Mouse (Mus musculus) cerebellum, postnatal 4 days (tissue): ENCODE data around the gene Atl2.

Experiments
- DNase-seq, 2 experiments: peaks; one replicate each; pipeline ENCODE4 v3.0.0; 2022; ENCODE audit warnings: low spot score in 2 of 2, mixed read lengths in 1 of 2

Atl2 gene

DNA sequence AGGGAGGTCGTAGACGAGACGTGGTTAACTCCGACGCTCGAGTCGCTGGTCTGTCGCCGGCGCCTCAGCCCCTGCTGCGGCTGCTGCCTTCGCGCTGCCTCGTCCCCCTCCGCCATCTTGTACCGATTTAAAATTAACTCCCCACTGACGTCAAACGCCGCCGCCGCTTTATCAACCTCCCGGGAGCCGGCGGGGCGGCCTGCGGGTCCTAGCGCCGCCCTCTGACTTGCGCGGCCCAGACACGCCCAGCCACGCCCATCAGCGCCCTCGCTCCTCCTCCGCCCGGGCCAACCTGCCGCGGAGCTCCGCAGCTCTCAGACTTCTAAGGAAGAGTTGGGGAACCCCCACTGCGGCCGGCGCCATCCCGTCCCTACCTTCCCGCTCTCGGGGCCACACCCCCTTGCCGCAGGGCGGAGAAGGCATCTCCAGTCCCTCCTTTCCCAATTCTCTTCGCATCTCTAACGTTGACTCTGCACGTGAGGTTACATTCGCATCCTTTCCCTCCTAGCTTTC is at the start of gene Atl2:
Gene Atl2 (minus strand): TSS at position 213 of the 513 bp plus-strand sequence.
- DNase-seq: peak; percentile 82 to 88

DNA sequence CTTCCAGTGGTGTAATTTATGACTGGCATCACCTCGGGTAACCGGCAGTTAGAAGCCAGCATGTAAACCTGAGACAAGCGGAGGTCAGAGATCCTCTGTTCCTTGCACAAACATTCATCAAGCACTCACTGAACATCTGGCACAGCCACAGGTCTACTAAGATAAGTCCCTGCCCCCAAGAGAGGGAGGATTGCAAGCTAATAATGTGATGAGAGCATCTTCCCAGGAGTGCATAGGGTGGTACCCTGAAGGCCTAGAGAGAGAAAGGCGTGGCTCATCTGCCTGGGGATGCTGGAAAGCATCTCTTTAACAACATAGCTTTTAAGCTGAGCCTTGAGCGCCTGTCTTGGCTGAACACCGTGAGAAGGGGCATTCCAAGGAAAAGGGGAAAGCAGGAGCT is 48.9 kb upstream of the Atl2 start:
- DNase-seq: no peak

DNA sequence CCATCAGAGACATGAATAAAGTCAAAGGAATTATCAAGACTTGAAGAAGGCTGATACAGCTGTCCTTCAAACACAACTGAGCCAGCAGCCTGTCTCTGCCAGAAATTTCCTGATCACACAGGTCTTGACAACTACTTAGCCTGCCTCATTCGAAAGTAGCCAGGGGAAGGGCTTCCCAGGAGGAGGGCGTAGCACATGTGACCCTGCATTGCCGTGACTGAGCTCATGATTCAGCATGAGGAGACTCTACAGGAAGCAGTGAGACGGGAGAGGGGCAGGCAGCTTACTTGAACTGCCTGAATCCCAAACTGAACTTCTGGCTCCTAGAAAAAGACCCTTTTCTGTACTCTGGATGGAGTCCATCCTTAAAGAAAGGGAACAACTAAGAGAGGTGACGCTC is 46.5 kb upstream of the Atl2 start:
- DNase-seq: no peak

DNA sequence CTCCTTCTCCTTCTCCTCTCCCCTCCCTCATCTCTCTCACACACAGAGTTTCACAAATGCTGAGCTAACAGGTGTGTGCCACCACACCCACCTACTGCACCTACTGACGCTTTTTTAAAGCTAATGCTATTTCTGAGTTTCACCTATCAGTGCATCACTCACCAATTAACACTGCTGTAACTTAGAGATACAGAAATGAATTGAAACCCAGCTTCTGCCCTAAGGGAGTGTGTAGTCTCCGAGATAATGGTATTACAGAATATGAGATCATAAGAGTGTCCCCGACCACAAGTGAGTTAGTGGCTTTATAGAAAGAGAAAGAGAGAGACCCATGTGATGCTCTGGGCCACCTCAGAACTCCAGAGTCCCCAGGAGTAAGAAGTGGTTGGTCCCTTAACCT is 43.2 kb upstream of the Atl2 start:
- DNase-seq: no peak

DNA sequence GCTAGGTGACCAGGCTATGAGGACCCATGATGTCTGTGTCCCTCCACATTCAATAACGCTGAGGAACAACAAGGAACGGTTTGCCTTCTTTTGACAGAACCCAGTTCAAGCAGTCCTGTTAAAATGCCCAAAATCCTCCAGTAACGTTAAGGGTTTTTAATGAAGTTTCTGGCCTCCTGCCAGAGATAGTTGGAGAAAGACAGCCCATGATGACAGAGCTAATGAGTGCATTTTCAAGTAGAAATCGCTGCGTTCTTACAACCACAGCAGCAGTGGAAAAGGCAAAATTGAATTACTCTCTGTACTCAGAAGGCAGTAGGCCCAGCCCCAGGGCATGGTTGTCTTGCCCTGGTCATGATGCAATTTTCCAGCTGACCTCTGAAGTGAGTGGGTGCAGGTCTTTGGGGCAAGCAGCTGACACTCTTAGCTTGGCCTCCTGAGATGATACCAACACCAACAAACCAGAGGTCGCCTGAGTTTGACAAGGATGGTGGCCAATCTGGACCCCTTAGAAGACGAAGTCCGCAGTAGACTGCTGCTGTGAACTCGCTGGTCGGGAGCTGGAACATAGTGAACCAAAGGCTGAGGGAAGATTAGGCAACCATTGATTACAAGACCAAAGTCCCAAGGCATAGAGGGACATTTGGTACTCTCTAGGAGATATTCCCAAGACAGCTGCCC is 42.1 kb upstream of the Atl2 start:
- no peak for DNase-seq

DNA sequence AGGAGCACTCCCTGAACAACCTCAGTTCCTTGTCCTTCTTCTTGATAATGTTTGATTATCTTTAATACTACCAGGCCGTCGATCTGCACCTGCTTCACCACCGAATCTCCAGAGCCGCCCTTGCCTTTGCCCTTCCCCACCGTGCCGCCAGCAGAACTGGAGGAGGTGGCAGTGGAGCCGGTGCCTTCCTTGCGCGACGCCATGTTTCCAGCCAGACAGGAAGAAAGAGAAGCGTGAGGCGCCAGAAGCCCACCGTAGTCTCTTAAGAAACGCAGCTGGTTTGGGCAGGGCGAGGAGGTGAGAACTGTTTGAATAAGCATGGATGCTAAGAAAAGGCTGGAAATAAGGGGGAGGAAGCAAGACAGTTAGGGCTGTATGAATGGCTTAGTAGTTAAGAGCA is 38.4 kb upstream of the Atl2 start:
- no peak for DNase-seq

DNA sequence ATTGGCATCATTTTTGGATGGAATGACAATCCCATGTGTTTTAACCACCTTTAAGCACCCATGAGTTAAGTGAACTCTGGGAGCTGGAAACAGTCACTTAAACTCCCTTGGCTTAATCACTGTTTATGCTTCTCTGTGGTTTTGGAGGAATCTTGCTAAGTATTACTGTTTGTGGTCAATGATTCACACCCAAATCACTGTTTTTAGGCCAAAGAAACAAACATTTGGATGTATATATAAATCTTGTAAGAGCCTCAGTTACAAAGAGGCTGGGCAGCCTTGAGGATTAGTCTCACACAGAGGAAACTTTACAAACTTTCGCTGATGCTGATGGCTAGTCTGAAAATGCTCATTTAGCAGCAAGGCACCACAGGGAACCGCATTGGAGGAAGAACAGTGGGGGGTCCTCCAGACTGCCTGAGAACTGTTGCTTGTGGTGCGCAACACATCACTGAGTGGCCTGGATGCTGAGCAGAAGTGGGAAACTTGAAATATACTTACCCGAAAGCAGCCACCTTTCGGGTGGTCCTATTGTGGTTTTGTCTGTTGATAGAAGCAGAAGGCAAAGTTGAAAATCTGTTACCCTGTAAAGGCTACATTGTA is 36.9 kb upstream of the Atl2 start:
- DNase-seq: no peak

DNA sequence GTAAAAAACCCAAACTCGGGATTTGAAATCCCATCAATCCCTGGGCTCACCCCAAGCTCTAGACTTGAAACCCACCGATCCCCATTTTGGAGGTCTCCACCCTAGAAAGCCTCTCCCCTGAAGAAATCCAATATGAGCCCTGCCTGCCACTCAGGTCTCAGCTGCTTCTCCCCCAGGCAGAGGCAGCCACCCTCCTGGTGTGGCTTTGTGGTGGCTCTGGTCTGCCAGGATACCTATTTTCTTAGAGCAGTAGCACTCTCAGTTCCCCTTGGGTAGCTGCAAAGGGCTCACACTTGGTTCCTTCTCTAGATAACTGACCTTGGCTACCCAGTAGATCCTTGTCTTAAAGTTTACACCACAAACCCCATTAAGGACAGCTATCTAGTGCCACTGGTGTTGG is 31.2 kb upstream of the Atl2 start:
- no peak for DNase-seq

DNA sequence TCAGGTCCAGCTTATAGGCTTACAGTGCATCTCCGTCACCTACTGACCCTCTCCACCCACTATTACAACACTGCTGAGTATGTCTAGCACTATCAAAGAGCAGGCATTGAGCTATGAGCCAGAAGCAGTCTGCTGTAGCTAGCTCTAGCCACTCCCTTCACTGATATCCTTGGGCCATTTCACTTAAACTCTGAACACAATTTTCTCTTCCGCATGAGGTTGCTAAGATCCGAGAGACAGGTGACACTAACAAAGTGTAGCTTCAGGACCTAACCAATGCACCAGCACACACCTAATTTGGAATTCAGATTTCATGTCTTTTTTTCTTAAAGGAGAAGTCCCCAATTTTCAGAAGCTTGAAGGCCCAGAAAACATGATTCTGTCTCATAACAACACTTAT is 30.6 kb upstream of the Atl2 start:
- DNase-seq: no peak

DNA sequence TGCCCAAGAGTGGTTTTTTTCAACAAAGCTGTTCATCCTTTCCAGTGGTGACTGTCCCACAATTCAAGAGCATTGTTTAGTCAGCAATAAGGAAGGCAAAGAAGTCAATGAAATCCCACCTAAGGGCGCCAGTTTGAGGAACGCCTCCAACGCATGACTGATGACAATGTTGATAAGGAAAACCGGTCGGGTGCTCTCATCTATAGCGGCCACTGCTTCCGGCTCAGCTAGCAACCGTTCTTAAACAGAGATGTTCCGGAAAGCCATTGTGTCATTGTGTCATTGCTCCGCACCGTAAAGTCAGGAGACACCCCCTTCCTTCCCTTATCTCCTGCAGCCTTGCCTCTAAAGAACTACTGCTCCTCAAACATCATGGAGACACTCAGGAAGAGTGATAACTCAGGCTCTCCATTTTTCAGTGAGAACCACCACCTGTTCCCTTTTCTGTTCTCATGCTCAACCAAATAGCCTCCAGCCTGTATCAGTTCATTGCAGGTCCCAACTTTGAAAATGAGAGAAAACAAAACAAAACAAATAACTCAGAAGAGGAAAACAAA is 30.0 kb upstream of the Atl2 start:
- DNase-seq: no peak

DNA sequence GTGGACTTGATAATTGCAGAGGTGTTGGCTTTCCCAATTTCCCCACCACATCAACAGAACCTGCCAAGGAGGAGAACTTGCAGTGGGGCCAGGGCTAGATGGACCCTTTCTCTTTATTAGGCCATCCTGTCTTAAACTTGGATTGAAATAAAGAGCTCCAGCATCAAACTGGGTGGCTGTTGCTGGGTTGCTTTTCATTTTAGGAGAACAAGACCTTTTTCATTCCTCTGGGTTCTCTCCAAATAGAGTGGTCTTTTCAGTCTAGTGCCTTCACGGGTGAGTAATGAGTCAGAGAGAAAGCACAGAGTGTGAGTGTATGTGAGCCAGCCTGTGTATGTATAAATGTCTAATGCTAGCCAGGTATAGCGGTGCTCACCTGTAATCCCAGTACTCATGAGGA is 24.4 kb upstream of the Atl2 start:
- DNase-seq: no peak

DNA sequence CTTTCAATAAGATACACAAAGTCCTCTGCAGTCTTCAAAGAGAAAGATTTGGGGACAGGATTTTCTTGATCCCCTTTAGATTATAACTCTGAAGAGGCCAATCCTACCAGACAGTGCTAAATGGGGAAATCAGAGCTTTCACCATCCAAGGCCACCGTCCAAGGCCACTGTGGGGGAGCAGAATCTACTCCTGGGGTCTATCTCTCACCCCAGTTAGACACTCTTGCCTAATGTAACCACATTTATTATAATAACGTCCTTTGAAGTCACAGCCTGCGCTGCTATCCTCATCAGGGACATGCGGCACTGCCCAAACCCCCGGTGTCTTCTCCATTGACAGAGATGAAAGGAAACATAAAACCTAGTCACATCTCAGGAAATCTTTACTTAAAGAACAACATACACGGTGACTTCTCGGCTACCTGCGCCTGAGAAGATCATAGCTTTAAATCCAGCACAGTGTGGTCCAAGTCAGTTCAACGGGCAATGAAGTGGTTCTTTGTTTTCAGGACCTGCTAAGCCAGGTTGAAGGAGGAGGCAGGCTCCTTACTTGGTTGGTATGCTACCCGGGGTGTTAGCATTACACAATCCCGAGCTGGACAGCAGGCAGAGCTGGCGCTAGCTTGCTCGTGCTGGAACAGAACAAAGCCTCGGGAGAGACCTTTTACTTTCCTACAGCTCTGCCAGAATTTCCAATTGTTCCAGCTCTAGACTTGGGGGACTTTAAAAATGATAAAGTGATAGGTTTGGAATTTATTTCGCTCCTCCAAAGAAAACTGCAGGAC is 23.8 kb upstream of the Atl2 start:
- no peak for DNase-seq

DNA sequence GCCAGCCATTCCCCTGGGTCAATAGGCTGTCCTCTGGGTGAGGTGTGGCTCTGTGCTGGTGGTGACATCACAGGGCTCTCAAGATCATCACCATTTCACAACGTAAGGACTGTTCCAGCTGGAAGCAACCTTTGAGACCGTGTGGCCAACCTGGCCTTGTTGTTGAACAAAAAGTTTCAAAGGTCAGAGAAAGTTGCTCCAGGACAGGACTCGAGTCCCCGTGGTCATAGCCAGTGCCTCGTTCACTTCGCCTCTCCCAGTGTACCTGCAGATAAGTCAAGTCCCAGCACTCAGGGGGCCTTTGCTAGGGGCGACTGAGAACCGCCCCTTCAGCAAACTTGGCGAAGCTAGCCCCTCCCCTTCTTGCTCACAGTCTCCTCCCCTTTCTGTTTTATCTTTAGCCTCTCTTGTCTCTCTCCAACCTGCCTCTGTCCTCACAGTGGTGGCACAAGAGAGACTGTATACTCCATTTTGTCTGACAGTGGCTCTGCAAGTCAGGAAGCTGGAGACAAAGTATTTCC is 22.6 kb upstream of the Atl2 start:
- DNase-seq: no peak

DNA sequence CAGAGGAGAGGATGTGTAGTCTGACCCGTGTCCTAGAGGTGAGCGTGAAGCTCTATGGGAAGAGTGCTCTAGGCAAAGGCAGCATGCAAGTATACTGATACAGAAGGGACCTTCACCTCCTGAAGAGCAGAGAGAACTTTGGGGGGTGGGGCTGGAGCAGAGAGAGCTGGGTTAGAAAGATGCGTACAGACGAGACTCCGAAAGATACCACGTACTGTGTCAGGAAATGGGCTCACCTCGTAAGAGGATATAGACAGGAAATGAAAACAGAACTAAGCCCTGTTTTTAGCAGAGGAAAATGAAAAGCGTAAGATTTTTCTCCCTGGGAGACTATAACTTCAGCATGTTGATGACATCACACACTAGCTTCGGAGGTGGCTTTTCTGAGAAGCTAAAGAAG is 21.1 kb upstream of the Atl2 start:
- no peak for DNase-seq

DNA sequence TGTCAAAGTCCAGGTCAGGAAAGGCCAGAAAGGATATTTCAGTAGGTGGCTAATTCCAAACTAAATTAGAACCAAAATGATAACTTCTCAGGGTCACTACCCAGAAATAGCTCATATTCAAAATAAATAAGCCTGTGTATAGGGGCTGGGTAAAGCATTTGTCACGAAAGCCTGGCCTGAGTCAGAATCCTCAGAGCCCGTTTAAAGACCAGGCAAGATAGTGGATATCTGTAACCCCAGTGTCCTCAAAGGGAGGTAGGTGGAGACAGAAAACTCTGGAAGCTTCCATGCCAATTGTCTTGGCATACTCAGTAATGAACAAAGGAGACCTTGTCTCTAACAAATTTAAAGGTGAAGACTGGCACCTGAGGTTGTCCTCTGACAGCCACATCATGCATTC is 16.3 kb upstream of the Atl2 start:
- no peak for DNase-seq

DNA sequence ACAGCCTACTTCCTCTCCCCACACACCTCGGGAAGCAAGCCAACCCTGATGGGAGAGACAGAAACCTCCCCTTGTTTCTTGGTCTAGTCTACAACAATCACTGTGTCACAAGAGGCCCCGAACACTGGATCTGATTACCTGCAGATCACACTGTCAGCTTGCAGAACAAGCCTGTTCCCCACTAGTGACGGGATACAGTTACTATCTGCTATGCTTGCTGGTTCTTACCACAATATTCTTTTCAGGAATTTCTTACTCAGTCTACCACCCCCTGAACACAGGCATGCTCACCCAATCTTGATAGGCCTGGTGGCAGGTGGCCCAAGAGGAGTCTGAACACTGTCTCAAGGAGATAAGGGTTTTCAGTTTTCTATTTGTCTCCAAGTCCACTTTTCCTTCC is 15.8 kb upstream of the Atl2 start:
- no peak for DNase-seq

DNA sequence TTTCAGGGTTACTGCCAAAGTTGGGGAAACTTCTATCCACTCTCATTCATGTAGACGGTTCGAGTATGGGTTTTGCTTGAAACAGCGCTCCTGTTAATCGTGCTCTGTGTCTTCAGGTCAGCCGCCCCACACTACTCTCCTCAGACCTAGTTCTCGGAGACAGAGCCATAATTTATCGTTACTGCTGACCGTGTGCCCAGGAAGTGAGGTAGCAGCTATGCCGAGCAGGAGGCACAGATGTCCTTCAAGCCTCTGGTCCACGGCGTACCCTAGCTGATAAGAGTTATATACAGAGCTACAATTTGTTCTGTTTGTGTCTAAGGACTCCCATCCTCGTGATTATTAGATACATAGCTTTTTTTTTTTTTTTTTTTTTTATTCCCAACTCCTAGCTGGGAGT is 13.6 kb upstream of the Atl2 start:
- DNase-seq: no peak

DNA sequence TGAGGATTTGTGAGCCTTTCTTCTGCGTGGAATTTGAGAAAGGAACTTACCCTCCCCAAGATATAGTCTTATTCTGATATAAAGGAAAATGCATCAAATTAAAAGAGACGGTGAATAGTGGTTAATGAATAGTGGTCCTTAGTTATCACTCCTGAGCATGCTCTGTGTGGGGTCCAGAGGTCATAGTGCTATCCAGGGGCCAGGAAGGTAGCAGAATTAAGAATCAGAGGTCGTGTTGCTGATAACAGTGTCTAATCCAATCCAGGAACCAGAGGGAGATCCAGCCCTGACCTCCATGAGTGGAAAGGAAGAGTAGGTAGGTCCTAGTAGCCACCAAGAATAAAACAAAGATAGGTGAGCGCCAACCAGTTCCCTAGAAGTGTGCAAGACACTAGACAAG is 11.8 kb upstream of the Atl2 start:
- no peak for DNase-seq

DNA sequence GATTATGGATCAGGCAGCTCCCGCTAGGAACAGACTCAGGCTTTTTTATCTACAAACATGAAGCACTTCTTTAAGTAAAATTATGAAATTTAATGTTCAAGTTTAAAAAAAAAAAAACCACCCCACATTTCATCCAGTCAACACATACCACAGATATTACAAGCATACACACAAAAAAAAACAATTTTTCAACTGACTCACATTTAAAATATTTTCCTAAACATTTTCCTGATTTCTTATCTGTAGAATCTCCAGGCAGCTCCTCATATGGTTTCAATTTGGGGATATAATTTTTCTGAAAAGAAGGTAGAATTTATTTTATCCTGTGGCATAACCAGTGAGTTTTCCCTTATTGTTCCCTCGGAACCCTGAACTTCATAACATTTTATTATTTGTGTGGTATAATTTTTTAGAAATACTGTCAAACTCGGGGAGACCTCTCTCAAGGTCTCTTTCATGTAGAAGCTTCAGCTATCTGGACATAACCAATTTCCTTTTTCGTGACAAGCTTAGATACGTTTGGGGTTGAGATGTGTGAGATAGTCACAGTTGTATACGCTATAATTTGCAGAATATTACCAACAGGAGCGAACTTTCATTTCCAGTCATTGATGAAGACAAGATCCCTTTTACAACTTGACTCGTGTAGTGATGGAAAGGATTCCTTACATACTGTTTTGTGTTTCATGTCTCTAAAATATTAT is 11.0 kb upstream of the Atl2 start:
- DNase-seq: no peak

DNA sequence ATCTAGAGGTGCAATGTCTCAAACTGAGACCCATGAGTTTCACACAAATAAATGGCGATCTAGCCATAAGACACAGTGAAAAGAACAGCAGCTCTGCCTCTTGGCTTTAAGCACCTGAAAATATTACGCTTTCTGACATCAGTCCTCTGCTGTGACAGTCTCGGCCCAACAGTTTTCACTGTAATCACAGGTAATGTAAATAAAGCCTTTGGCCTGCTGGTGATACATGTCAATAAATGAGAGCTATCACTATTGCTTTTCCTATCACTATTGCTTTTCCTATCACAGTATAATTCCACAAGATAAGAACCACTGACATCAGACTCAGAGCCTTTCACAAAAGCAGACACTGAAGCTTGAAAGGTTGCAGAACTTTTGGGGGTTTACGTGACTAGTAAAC is 8.7 kb upstream of the Atl2 start:
- no peak for DNase-seq

DNA sequence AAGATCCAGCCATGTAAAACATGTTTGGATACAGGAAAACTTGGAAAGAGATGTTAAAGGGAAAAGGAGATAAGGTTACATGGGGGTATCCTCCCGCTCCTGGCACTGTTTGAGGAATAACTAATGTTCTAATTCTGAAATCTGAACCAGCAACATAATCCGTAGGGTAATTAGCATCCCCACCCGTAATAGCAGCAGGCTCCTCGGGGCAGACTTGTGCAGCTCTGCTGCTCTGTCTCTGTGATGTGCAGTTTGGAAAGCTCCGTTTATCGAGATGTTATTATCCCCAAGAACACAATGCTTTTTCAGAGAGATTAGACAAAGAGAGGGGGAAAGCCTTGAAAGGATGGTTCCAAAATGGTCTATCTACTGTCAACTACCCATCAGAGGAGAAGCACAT is 5.3 kb upstream of the Atl2 start:
- DNase-seq: no peak
